Mouse (Mus musculus) hindbrain, embryonic 14.5 days (tissue): ENCODE results near the gene Hspa2. TPM values are rescaled to one million over a fixed set of nuclear protein-coding genes. Genes with fewer than 3 reads are reported as not detected.
"Not testable (repeated sequence)": the region's sequence is repeated elsewhere in the genome, so short reads cannot be mapped to it uniquely, and the experiment has no call there.

Experiments used
- ATAC-seq: fragments of 200-750 bp; cut with Nextera tagmentation; 2 replicates; pipeline ENCODE4 v1.8.0; 2017; ENCODE audit warnings: moderate number of reproducible peaks, mild to moderate bottlenecking, moderate TSS enrichment, moderate library complexity; ENCODE audit not compliant: low FRiP score
- DNase-seq: peaks from one replicate; pipeline ENCODE4 v3.0.0-alpha.2; 2015; ENCODE audit warnings: low spot score
- H3K27ac ChIP-seq: fragments of 300-500 bp; sonication (generic); 2 replicates; pipeline ENCODE4 v1.5.1; 2014; ENCODE audit warnings: mild to moderate bottlenecking, moderate library complexity
- H3K27me3 ChIP-seq: fragments of 300-500 bp; sonication (generic); 2 replicates; pipeline ENCODE4 v1.6.1; 2014; ENCODE audit warnings: mild to moderate bottlenecking, low read length, mixed read lengths; ENCODE audit not compliant: control insufficient read depth, insufficient read depth
- H3K36me3 ChIP-seq: fragments of 300-500 bp; sonication (generic); replicated peaks from 2 replicates; pipeline ENCODE4 v1.6.1; 2014; ENCODE audit not compliant: control insufficient read depth, insufficient read depth
- H3K4me1 ChIP-seq: fragments of 300-500 bp; sonication (generic); replicated peaks from 2 replicates; pipeline ENCODE4 v1.6.1; 2014; ENCODE audit warnings: antibody characterized with exemption, low read length, mixed read lengths; ENCODE audit not compliant: control insufficient read depth, insufficient read depth
- H3K4me2 ChIP-seq: fragments of 300-500 bp; sonication (generic); replicated peaks from 2 replicates; pipeline ENCODE4 v1.6.1; 2014; ENCODE audit warnings: mild to moderate bottlenecking, moderate library complexity
- H3K4me3 ChIP-seq: fragments of 300-500 bp; sonication (generic); replicated peaks from 2 replicates; pipeline ENCODE4 v1.5.1; 2014; ENCODE audit warnings: mild to moderate bottlenecking, low read length
- H3K9ac ChIP-seq: fragments of 300-500 bp; sonication (generic); 2 replicates; pipeline ENCODE4 v1.6.1; 2014
- H3K9me3 ChIP-seq: fragments of 300-500 bp; sonication (generic); 2 replicates; pipeline ENCODE4 v1.6.1; 2016; ENCODE audit warnings: low read length; ENCODE audit not compliant: control insufficient read depth
- WGBS: fragments of 180-500 bp; shearing (Covaris S2); extraction: QIAGEN DNeasy Blood & Tissue Kit; methylation state at CpG from one replicate; pipeline ENCODE4 v1.1.7; 2014; 5-methylcytosine and 5-hydroxymethylcytosine counted together
- polyA plus RNA-seq: library from polyadenylated mRNA; unstranded; fragments of >200 nt; fragmentation: Nextera tagmentation; extraction: Ambion mirVana; gene quantifications from 2 replicates; pipeline ENCODE4 v1.2.1, GENCODE M21; 2014

Hspa2 gene
- polyA plus RNA-seq, 1 experiment from 2014 or later: 6.4 TPM

GRCm38 (mm10) chr12:76443488-76443887 lies 39.5 kb downstream of the Hspa2 start:
- not testable (repeated sequence) for H3K9ac ChIP-seq, ATAC-seq, H3K36me3 ChIP-seq, H3K4me3 ChIP-seq, H3K4me1 ChIP-seq, DNase-seq, H3K4me2 ChIP-seq, H3K27ac ChIP-seq, H3K9me3 ChIP-seq, H3K27me3 ChIP-seq
- 69% methylated on average over 6 of the region's 6 CpGs for WGBS

GRCm38 (mm10) chr12:76444359-76444772 lies 40.4 kb downstream of the Hspa2 start:
- ATAC-seq (no peak), DNase-seq (no peak)
- 62% methylated on average over 10 of the region's 10 CpGs for WGBS
- no peaks in the 10 kb centered on the region for H3K27me3 ChIP-seq
- H3K4me3 ChIP-seq: no peak overlapping the region
- no peaks in the 10 kb centered on the region for H3K4me1 ChIP-seq
- H3K9ac ChIP-seq: no peak overlapping the region
- H3K27ac ChIP-seq: no peak overlapping the region
- H3K9me3 ChIP-seq: no peaks in the 10 kb centered on the region
- no peak overlapping the region for H3K4me2 ChIP-seq
- H3K36me3 ChIP-seq: no peaks in the 10 kb centered on the region

DNA sequence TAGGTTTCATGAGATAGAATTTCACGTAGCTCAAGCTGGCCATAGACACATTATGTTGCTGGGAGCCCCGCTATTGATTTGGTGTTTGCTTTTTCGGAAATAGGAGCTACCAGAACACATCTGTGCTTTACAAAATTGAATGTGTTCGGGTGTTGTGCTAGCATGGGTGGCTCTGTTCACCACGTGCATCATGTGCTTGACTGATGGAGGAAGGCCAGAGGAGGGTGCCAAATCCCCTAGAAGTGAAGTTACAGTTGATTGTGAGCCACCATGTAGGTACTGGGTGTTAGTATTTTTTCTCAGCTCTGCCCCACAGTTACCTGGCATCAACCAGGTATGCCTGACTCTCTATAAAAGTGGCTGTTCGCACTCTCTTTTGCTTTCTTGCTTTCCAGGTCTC lies 40.9 kb downstream of the Hspa2 start:
- Histone ChIP-seq H3K4me2 (no peak overlapping the region), H3K4me1 (no peaks in the 10 kb centered on the region), H3K27ac (no peak overlapping the region), H3K9ac (no peak overlapping the region), H3K27me3 (no peaks in the 10 kb centered on the region), H3K9me3 (no peaks in the 10 kb centered on the region), H3K36me3 (no peaks in the 10 kb centered on the region), H3K4me3 (no peak overlapping the region)
- DNase-seq (no peak), ATAC-seq (no peak)
- WGBS: 90% methylated on average over 6 of the region's 6 CpGs

DNA sequence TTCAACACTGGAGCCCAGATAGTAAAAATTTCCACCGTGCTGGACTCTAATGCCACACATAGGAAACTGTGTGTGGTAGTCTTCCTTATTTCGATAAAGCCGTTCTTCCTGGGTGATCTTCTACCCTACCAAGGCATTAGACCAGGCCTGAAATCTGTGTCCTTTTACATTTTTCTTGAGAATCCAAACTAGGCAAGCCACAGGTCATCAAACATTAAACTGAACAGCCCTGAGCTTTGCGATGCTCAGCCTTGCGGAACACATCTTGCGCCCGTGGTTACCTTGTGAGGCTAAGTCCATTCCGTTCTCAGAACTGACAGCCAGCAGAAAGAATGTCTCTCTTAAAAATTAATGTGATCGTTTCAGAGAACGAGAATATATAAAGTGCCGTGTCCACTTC lies 42.2 kb downstream of the Hspa2 start:
- ATAC-seq (no peak), DNase-seq (no peak)
- H3K4me1 ChIP-seq: no peaks in the 10 kb centered on the region
- H3K27me3 ChIP-seq: no peaks in the 10 kb centered on the region
- 77% methylated on average over 11 of the region's 11 CpGs for WGBS
- no peak overlapping the region for H3K4me2 ChIP-seq
- H3K36me3 ChIP-seq: no peaks in the 10 kb centered on the region
- H3K27ac ChIP-seq: no peak overlapping the region
- H3K9ac ChIP-seq: no peak overlapping the region
- no peaks in the 10 kb centered on the region for H3K9me3 ChIP-seq
- H3K4me3 ChIP-seq: no peak overlapping the region

DNA sequence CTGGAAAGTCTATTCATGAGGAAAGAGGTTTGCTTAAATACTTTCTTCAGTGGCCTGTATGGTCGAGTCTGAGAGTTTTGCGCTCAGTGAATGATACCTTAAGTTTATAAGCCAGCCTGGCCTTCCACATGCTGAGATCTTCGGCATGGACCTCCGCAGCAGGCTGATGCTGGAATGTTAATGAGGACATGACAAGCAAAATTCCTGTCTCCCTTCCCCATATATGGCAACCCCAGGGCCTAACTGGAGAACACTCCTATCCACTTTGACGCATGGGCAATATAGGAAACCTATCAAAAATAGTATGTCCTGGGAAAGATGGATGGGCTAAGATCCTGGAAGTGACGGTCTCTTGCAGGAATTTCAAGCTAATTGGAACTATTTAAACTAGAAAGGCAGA lies 44.2 kb downstream of the Hspa2 start:
- no peak for ATAC-seq
- no peaks in the 10 kb centered on the region for H3K9me3 ChIP-seq
- H3K27ac ChIP-seq: no peak overlapping the region
- no peaks in the 10 kb centered on the region for H3K27me3 ChIP-seq
- H3K4me1 ChIP-seq: no peaks in the 10 kb centered on the region
- 78% methylated on average over 6 of the region's 6 CpGs for WGBS
- no peaks in the 10 kb centered on the region for H3K36me3 ChIP-seq
- no peak overlapping the region for H3K4me3 ChIP-seq
- H3K9ac ChIP-seq: no peak overlapping the region
- no peak overlapping the region for H3K4me2 ChIP-seq
- no peak for DNase-seq

DNA sequence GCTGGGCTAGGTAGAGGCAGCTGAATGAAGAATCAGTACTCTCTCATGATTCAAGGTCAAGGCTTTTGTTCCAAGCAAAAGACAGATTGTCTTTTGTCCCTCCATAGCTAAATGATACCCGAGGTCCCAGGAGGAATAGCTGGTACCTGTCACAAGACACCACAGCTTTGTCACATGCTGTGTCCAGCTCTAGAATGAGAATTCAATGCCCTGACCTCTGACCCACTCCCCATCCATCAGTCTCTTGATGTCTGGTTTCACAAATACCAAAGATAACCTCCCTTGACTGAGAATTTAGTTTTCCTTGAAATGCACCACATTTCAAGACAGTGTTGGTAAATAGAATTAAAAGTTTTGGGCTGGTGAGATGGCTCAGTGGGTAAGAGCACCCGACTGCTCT lies 48.2 kb downstream of the Hspa2 start:
- Histone ChIP-seq H3K27me3 (no peaks in the 10 kb centered on the region), H3K27ac (no peak overlapping the region), H3K4me3 (no peak overlapping the region), H3K4me1 (no peaks in the 10 kb centered on the region), H3K36me3 (no peaks in the 10 kb centered on the region), H3K9ac (no peak overlapping the region), H3K9me3 (no peaks in the 10 kb centered on the region), H3K4me2 (no peak overlapping the region)
- no peak for ATAC-seq
- no peak for DNase-seq
- WGBS: 41% methylated on average over 2 of the region's 2 CpGs

Other genes with a start within 250 kb of the Hspa2 start
- gene Esr2, start 226.9 kb upstream of the Hspa2 start, polyA plus RNA-seq: 0.08 and 0.31 TPM in 2 replicates
- 0.09 TPM in 1 of 2 replicates, not detected in the other for gene Tex21, start 157.4 kb upstream of the Hspa2 start, polyA plus RNA-seq
- 30.5 and 37.2 TPM in 2 replicates for gene Mthfd1, start 148.9 kb upstream of the Hspa2 start, polyA plus RNA-seq
- 11.8 and 12.1 TPM in 2 replicates for gene Akap5, start 79.3 kb upstream of the Hspa2 start, polyA plus RNA-seq
- gene Zbtb25, start 34.6 kb upstream of the Hspa2 start, polyA plus RNA-seq: 16.0 and 16.5 TPM in 2 replicates
- gene Zbtb1, start 33.9 kb upstream of the Hspa2 start, polyA plus RNA-seq: 4.2 and 4.7 TPM in 2 replicates
- gene Ppp1r36, start 13.4 kb downstream of the Hspa2 start, polyA plus RNA-seq: 1.8 and 2.6 TPM in 2 replicates
- 1.3 and 1.6 TPM in 2 replicates for gene Plekhg3, start 126.7 kb downstream of the Hspa2 start, polyA plus RNA-seq